Mouse (Mus musculus) splenic B cell, adult 2 months (primary cell): ENCODE results near the gene Ncoa5.

Experiments
- DNase-seq: peaks from one replicate; pipeline ENCODE4 v3.0.0-alpha.2; 2011; ENCODE audit warnings: low read depth, low spot score
- H3K27me3 ChIP-seq: 2 replicates; pipeline ENCODE4 v1.6.1; 2012; ENCODE audit warnings: mild to moderate bottlenecking, low read length, moderate library complexity, mixed read lengths; ENCODE audit not compliant: control insufficient read depth, poor library complexity, insufficient read depth, severe bottlenecking
- H3K36me3 ChIP-seq: 2 replicates; pipeline ENCODE4 v1.6.1; 2012; ENCODE audit warnings: mild to moderate bottlenecking, low read length, moderate library complexity, mixed read lengths; ENCODE audit not compliant: control insufficient read depth, poor library complexity, insufficient read depth, severe bottlenecking

Ncoa5 gene

GRCm38 (mm10) chr2:165056377-165057085, 21.9 kb upstream of the Ncoa5 start:
- H3K36me3 ChIP-seq = no peaks in the 10 kb centered on the region
- no peaks in the 10 kb centered on the region for H3K27me3 ChIP-seq
- peak; percentile 88 for DNase-seq

GRCm38 (mm10) chr2:165055905-165056304, 21.2 kb upstream of the Ncoa5 start:
- no peak for DNase-seq
- no peaks in the 10 kb centered on the region for H3K36me3 ChIP-seq

GRCm38 (mm10) chr2:165054888-165055852, 20.5 kb upstream of the Ncoa5 start, which contains the start of gene Cd40:
TSS of gene Cd40 (plus strand) at chr2:165055627.
- no peaks in the 10 kb centered on the region for H3K27me3 ChIP-seq
- peak; percentile 87 for DNase-seq
- H3K36me3 ChIP-seq = no peaks in the 10 kb centered on the region

More at GRCm38 (mm10) chr2:165055905-165056304, 21.2 kb upstream of the Ncoa5 start:
- no peaks in the 10 kb centered on the region for H3K27me3 ChIP-seq

- no peak for DNase-seq
- no peaks in the 10 kb centered on the region for H3K36me3 ChIP-seq
- H3K27me3 ChIP-seq = no peaks in the 10 kb centered on the region
These were observed 16.9 kb upstream of the Ncoa5 start for GRCm38 (mm10) chr2:165051566-165051965.

- Histone ChIP-seq H3K27me3 (no peaks in the 10 kb centered on the region), H3K36me3 (no peaks in the 10 kb centered on the region)
- DNase-seq = no peak
These were observed 16.3 kb upstream of the Ncoa5 start for GRCm38 (mm10) chr2:165050826-165051548.

GRCm38 (mm10) chr2:165049044-165049443, 14.4 kb upstream of the Ncoa5 start:
- DNase-seq = no peak

DNA sequence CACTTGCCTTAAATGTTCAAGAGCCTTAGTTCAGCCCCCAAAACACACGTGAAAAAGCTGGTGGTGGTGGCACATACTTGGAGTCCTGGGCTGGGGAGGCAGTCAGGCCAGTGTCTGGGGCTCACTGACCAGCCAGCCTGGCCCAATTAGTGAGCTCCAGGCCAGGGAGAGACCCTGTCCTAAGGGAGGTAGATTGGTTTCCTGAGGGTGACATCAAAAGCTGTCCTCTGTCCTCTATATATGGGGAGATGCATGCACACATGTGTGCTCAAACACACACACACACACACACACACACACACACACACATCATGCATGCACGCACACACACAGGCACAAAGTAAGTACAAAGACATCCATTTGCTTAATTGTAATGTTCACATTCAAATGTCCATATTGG, 9.1 kb upstream of the Ncoa5 start:
- DNase-seq = no peak
- Histone ChIP-seq H3K27me3 (no peaks in the 10 kb centered on the region), H3K36me3 (no peaks in the 10 kb centered on the region)

More at GRCm38 (mm10) chr2:165049044-165049443, 14.4 kb upstream of the Ncoa5 start:
- Histone ChIP-seq H3K27me3 (no peaks in the 10 kb centered on the region), H3K36me3 (no peaks in the 10 kb centered on the region)

DNA sequence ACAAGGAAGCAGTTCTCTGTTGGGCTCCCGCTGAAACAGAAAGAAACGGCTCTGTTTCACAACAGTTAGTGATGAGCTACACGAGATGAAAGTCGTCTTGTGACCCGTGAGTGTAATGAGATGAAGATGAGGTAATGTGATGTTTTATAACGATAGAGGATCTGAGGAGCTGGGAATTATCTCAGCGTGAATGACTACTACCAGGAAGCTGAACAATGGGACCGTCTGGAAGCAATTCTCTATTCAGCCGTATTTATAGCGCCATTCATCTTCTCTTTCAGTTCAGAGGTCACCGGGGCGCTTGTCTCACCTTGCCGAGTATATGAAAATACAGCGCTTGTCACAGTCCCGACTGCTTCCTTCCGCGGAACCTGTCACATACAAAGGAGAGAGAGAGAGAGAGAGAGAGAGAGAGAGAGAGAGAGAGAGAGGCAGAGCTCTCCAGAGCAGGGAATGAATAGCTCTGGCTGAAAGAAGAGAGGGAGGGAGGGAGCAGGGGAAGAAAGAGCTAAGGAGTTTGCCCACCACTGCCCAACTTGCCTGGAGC, 8.5 kb upstream of the Ncoa5 start:
- Histone ChIP-seq H3K36me3 (no peaks in the 10 kb centered on the region), H3K27me3 (no peaks in the 10 kb centered on the region)
- peak; percentile 49 for DNase-seq

DNA sequence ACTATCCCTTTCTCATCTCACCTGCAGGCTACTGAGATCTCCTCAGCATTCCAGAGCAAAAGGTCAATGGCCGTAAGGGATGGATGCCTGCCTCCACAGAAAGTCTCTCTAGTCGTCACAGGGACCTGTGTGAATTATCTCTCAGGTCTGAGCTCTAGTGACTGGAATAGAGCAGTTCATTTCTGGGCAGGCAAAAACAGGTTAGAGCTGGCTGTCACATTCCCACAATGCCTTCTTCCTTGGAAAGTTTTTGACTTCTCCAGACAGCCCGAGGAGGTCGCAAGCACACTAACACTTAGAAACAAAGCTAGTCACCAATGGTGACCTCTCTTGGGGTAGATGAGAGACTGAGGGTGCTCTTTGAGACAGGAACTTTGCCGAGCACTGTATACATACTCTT, 7.5 kb upstream of the Ncoa5 start:
- no peak for DNase-seq
- no peaks in the 10 kb centered on the region for H3K27me3 ChIP-seq
- H3K36me3 ChIP-seq = no peaks in the 10 kb centered on the region

DNA sequence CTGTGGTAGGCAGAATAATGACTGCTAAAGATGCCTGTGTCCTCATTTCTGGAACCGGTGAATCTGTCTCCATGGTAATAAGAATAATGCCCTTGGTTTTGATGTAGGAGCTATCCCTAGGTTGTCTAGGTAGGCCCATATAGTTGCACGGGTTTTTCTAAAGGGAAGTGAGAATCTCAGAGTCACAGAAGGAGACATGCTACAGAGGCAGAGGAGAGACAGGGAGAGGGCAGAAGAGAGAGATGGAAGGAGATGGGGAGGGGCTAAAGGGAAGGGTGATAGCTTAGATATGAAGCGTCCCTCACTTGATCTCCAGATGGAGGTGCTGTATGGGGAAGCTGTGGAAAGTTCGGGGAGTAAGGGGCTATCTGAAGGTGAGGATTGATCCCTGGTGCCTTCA, 2.7 kb upstream of the Ncoa5 start:
- Histone ChIP-seq H3K36me3 (no peaks in the 10 kb centered on the region), H3K27me3 (no peaks in the 10 kb centered on the region)
- no peak for DNase-seq

- no peaks in the 10 kb centered on the region for H3K27me3 ChIP-seq
- DNase-seq = no peak
- H3K36me3 ChIP-seq = no peaks in the 10 kb centered on the region
These were observed 378 bp upstream of the Ncoa5 start for GRCm38 (mm10) chr2:165035058-165035431.

GRCm38 (mm10) chr2:165033306-165033705, 1.4 kb downstream of the Ncoa5 start:
- H3K36me3 ChIP-seq = no peaks in the 10 kb centered on the region
- DNase-seq = no peak

DNA sequence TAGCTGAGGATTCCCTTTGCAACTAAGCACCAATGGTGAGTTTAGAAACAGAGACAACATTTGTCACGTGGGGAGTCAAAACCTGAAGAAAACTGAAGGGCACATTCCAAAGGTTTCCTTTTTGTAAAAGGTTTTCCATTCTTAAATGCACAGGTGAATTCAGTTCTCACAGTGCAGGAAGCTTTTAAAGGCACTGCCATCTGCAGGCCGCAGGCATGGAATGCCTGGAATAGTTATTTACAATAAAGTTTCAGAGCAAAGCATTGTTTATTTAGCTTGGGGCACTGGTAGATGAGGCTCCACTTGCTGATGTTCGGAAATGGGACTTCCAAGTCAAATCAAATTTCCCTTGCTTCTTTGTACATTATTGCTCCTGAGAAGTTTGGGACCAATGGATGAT, 2.1 kb downstream of the Ncoa5 start:
- H3K27me3 ChIP-seq = no peaks in the 10 kb centered on the region
- no peaks in the 10 kb centered on the region for H3K36me3 ChIP-seq
- DNase-seq = no peak

More at GRCm38 (mm10) chr2:165033306-165033705, 1.4 kb downstream of the Ncoa5 start:
- no peaks in the 10 kb centered on the region for H3K27me3 ChIP-seq

DNA sequence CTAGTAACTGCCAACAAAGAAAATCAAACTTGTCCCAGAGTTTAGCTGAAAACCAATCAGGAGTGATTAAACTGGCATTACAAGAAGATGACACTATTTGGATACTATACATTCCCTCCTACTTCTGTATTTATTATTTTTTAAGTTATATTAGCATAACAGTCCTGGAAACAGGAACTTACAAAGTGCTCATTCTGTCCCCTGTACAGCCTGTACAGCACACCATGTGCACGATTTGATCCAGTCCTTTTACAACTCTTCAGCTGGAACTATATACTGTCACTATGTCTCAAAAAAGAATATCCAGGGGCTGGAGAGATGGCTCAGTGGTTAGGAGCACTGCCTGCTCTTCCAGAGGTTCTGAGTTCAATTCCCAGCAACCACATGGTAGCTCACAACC, 7.5 kb downstream of the Ncoa5 start:
- peak; percentile 12 for DNase-seq
- Histone ChIP-seq H3K36me3 (no peaks in the 10 kb centered on the region; the same call in 1 of the 2 replicates), H3K27me3 (no peaks in the 10 kb centered on the region)
